Comparison of ENCODE assay signal across 39 mouse cellular contexts in genomic region chr7:26953306-26953705, GRCm38 (mm10). TPM values are rescaled to one million over a fixed set of nuclear protein-coding genes. Genes with fewer than 3 reads are reported as not detected.
"Had no signal": no experiment of that assay in that cellular context is flagged by ENCODE, and none has a peak within 500 bp of the region (broad histone marks: within the 10 kb centered on the region; RNA-seq: fewer than 3 reads in every experiment).

No protein-coding gene starts in this region.

RNA-seq across cellular contexts. Expression of gene Cyp2a22, which starts 14.1 kb away (rescaled TPM):
- total RNA-seq: heart, postnatal 10 days; heart, postnatal 14 days; heart, postnatal 25 days; heart, postnatal 36 days; heart, postnatal 4 days; hematopoietic stem cell, adult 5-6 weeks; hindbrain, postnatal 0 days; layer of hippocampus, adult 18-20 months; layer of hippocampus, adult 2 months; layer of hippocampus, postnatal 10 days; layer of hippocampus, postnatal 14 days; layer of hippocampus, postnatal 25 days; layer of hippocampus, postnatal 36 days; left cerebral cortex, adult 18-20 months; left cerebral cortex, adult 2 months had no signal
- polyA plus RNA-seq: heart, embryonic 11.5 days; heart, embryonic 12.5 days; heart, embryonic 13.5 days; heart, embryonic 14.5 days; heart, embryonic 15.5 days; heart, embryonic 16.5 days; heart, postnatal 0 days; hindbrain, embryonic 10.5 days; hindbrain, embryonic 11.5 days; hindbrain, embryonic 12.5 days; hindbrain, embryonic 13.5 days; hindbrain, embryonic 14.5 days; hindbrain, embryonic 15.5 days; hindbrain, embryonic 16.5 days; hindbrain, postnatal 0 days; inflammation-experienced regulatory T-cells, adult 6 months; intestine, embryonic 14.5 days; intestine, embryonic 15.5 days; intestine, embryonic 16.5 days; intestine, postnatal 0 days; kidney, adult 2 months; kidney, embryonic 14.5 days; kidney, embryonic 16.5 days; kidney, postnatal 0 days; large intestine, adult 2 months had no signal
